Mouse (Mus musculus) neural tube, embryonic 15.5 days (tissue): ENCODE results near the gene Bcat1. TPM values are rescaled to one million over a fixed set of nuclear protein-coding genes. Genes with fewer than 3 reads are reported as not detected.
A peak's percentile ranks its signal among the peaks of the same experiment; 100 is the strongest.

ENCODE experiments used
- ATAC-seq: fragments of 200-750 bp; cut with Nextera tagmentation; 2 replicates; pipeline ENCODE4 v1.8.0; 2017; ENCODE audit warnings: mild to moderate bottlenecking, moderate TSS enrichment, moderate library complexity; ENCODE audit not compliant: low FRiP score
- H3K27ac ChIP-seq: fragments of 300-500 bp; sonication (generic); replicated peaks from 2 replicates; pipeline ENCODE4 v1.5.1; 2015; ENCODE audit warnings: mild to moderate bottlenecking, inconsistent platforms
- H3K27me3 ChIP-seq: fragments of 300-500 bp; sonication (generic); replicated peaks from 2 replicates; pipeline ENCODE4 v1.6.1; 2015; ENCODE audit warnings: inconsistent platforms
- H3K36me3 ChIP-seq: fragments of 300-500 bp; sonication (generic); 2 replicates; pipeline ENCODE4 v1.6.1; 2015; ENCODE audit warnings: inconsistent platforms
- H3K4me1 ChIP-seq: fragments of 300-500 bp; sonication (generic); 2 replicates; pipeline ENCODE4 v1.6.1; 2015; ENCODE audit warnings: inconsistent platforms
- H3K4me2 ChIP-seq: fragments of 300-500 bp; sonication (generic); 2 replicates; pipeline ENCODE4 v1.6.1; 2015; ENCODE audit warnings: inconsistent platforms, mild to moderate bottlenecking, moderate library complexity
- H3K4me3 ChIP-seq: fragments of 300-500 bp; sonication (generic); replicated peaks from 2 replicates; pipeline ENCODE4 v1.5.1; 2015; ENCODE audit warnings: mild to moderate bottlenecking, inconsistent platforms
- H3K9ac ChIP-seq: fragments of 300-500 bp; sonication (generic); replicated peaks from 2 replicates; pipeline ENCODE4 v1.6.1; 2015; ENCODE audit warnings: mild to moderate bottlenecking, inconsistent platforms
- H3K9me3 ChIP-seq: fragments of 300-500 bp; sonication (generic); replicated peaks from 2 replicates; pipeline ENCODE4 v1.6.1; 2016; ENCODE audit warnings: inconsistent platforms
- WGBS: fragments of 180-500 bp; shearing (Covaris S2); methylation state at CpG from one replicate; pipeline ENCODE4 v1.1.7; 2015; ENCODE audit warnings: mixed read lengths; 5-methylcytosine and 5-hydroxymethylcytosine counted together
- polyA plus RNA-seq: library from polyadenylated mRNA; unstranded; fragments of >200 nt; fragmentation: Nextera tagmentation; extraction: Ambion mirVana; gene quantifications from 2 replicates; pipeline ENCODE4 v1.2.1, GENCODE M21; 2015

Gene Bcat1
- polyA plus RNA-seq, 1 experiment from 2014 or later, result 116 TPM

- Histone ChIP-seq H3K4me2 (no peak overlapping the region), H3K9ac (no peak overlapping the region), H3K4me3 (no peak overlapping the region), H3K27me3 (no peaks in the 10 kb centered on the region), H3K27ac (no peak overlapping the region), H3K9me3 (no peaks in the 10 kb centered on the region), H3K36me3 (peaks cover 69% of the 10 kb centered on the region), H3K4me1 (no peaks in the 10 kb centered on the region)
- no peak for ATAC-seq
- 68% methylated on average over 4 of the region's 4 CpGs for WGBS
These were observed 55.4 kb downstream of the Bcat1 start for GRCm38 (mm10) chr6:145020553-145020952.

GRCm38 (mm10) chr6:145018295-145018694, 57.7 kb downstream of the Bcat1 start:
- no peak for ATAC-seq

GRCm38 (mm10) chr6:145017508-145017907, 58.5 kb downstream of the Bcat1 start:
- Histone ChIP-seq H3K4me3 (no peak overlapping the region), H3K27me3 (no peaks in the 10 kb centered on the region), H3K4me1 (no peaks in the 10 kb centered on the region), H3K4me2 (no peak overlapping the region), H3K36me3 (peaks cover 68% of the 10 kb centered on the region), H3K27ac (no peak overlapping the region), H3K9ac (no peak overlapping the region), H3K9me3 (no peaks in the 10 kb centered on the region)
- no peak for ATAC-seq
- 93% methylated on average over 4 of the region's 4 CpGs for WGBS

More at GRCm38 (mm10) chr6:145018295-145018694, 57.7 kb downstream of the Bcat1 start:
- H3K4me2 ChIP-seq, result no peak overlapping the region
- H3K9ac ChIP-seq, result no peak overlapping the region
- no peaks in the 10 kb centered on the region for H3K9me3 ChIP-seq
- H3K4me1 ChIP-seq, result no peaks in the 10 kb centered on the region
- H3K36me3 ChIP-seq, result peaks cover 72% of the 10 kb centered on the region
- WGBS, result 83% methylated on average over 5 of the region's 5 CpGs
- H3K27me3 ChIP-seq, result no peaks in the 10 kb centered on the region
- no peak overlapping the region for H3K27ac ChIP-seq
- H3K4me3 ChIP-seq, result no peak overlapping the region

- Histone ChIP-seq H3K4me1 (no peaks in the 10 kb centered on the region), H3K4me2 (no peak overlapping the region), H3K9me3 (no peaks in the 10 kb centered on the region), H3K36me3 (peaks cover 63% of the 10 kb centered on the region), H3K27me3 (no peaks in the 10 kb centered on the region), H3K4me3 (no peak overlapping the region), H3K9ac (no peak overlapping the region), H3K27ac (no peak overlapping the region)
- WGBS, result 96% methylated on average over 16 of the region's 16 CpGs
- no peak for ATAC-seq
These were observed 59.3 kb downstream of the Bcat1 start for GRCm38 (mm10) chr6:145016639-145017038.

DNA sequence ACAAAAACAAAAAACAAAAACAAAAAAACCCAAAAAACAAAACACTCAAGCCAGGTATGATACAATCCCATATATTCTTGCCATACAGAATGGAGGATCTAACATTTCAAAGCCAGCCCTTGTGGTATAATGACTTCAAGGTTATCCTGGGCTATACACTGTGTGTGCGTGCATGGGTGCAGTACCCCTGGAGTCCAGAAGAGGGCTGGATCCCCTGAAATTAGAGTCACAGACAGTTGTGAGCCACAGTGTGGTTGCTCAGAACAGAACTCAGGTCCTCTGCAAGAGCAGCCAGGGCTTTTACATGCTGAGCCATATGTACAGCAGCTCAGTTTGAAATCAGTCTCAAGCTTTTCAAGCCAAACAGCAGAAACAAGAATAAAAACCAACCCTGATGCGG, 61.0 kb downstream of the Bcat1 start:
- H3K27me3 ChIP-seq, result no peaks in the 10 kb centered on the region
- H3K36me3 ChIP-seq, result peaks cover 52% of the 10 kb centered on the region
- 96% methylated on average over 2 of the region's 2 CpGs for WGBS
- ATAC-seq, result no peak
- H3K9me3 ChIP-seq, result no peaks in the 10 kb centered on the region
- no peak overlapping the region for H3K4me3 ChIP-seq
- H3K4me1 ChIP-seq, result no peaks in the 10 kb centered on the region
- no peak overlapping the region for H3K27ac ChIP-seq
- H3K4me2 ChIP-seq, result no peak overlapping the region
- H3K9ac ChIP-seq, result no peak overlapping the region

DNA sequence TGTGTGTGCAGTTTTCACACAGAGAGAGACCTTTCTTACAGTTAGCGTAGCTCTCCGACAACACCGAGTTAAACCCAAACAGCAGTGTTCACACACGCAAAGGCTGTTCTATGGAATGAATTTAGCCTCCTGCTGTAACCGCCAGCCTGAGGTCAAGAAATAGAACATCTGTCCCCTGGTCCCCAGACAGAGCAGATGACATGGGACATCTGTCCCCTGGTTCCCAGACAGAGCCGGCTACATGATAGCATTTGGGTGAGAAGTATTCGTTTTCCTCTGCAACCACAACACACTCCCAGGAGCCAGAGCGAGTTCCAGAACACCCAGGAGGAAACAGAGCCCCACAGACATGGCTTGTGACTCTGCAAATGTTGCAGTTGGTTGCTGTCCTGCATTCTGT, 63.3 kb downstream of the Bcat1 start:
- H3K4me1 ChIP-seq, result no peaks in the 10 kb centered on the region
- H3K27me3 ChIP-seq, result no peaks in the 10 kb centered on the region
- no peaks in the 10 kb centered on the region for H3K9me3 ChIP-seq
- WGBS, result 62% methylated on average over 8 of the region's 8 CpGs
- H3K4me3 ChIP-seq, result no peak overlapping the region
- H3K4me2 ChIP-seq, result no peak overlapping the region
- no peak for ATAC-seq
- H3K27ac ChIP-seq, result no peak overlapping the region
- H3K9ac ChIP-seq, result no peak overlapping the region
- H3K36me3 ChIP-seq, result peaks cover 45% of the 10 kb centered on the region

- no peak for ATAC-seq
- H3K4me1 ChIP-seq, result no peaks in the 10 kb centered on the region
- H3K4me3 ChIP-seq, result no peak overlapping the region
- 84% methylated on average over 8 of the region's 8 CpGs for WGBS
- H3K4me2 ChIP-seq, result no peak overlapping the region
- no peaks in the 10 kb centered on the region for H3K27me3 ChIP-seq
- H3K27ac ChIP-seq, result no peak overlapping the region
- H3K36me3 ChIP-seq, result peaks cover 47% of the 10 kb centered on the region
- H3K9ac ChIP-seq, result no peak overlapping the region
- H3K9me3 ChIP-seq, result no peaks in the 10 kb centered on the region
These were observed 64.8 kb downstream of the Bcat1 start for GRCm38 (mm10) chr6:145011141-145011540.

- 0 out of 2 replicates have a peak, but pooled peaks have one; percentile 36 for ATAC-seq
- H3K9ac ChIP-seq, result no peak overlapping the region
- no peak overlapping the region for H3K27ac ChIP-seq
- no peaks in the 10 kb centered on the region for H3K4me1 ChIP-seq
- WGBS, result 77% methylated on average over 8 of the region's 8 CpGs
- H3K9me3 ChIP-seq, result no peaks in the 10 kb centered on the region
- no peak overlapping the region for H3K4me2 ChIP-seq
- H3K27me3 ChIP-seq, result no peaks in the 10 kb centered on the region
- H3K36me3 ChIP-seq, result peaks cover 38% of the 10 kb centered on the region
- no peak overlapping the region for H3K4me3 ChIP-seq
These were observed 65.8 kb downstream of the Bcat1 start for GRCm38 (mm10) chr6:145009859-145010818.

DNA sequence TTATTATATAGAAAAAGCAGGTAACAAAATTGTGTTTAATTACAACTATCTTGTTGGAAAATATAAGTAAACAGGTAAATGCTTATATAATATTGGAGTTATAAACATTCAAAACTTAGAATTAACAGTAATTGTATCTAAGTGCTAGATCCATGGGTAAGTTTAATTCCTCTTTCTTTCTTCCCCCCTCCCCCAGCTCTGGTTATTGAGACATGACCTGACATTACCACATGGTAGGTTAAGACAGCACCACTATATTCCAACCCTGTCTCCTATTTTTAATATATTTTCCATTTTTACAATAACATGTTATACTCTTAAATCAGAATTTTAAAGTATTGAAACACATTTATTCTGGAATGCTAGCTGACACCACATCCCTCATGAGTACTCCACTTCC, 72.5 kb downstream of the Bcat1 start:
- Histone ChIP-seq H3K27me3 (no peaks in the 10 kb centered on the region), H3K36me3 (peaks cover 43% of the 10 kb centered on the region), H3K9me3 (no peaks in the 10 kb centered on the region), H3K4me2 (no peak overlapping the region), H3K4me1 (no peaks in the 10 kb centered on the region), H3K9ac (no peak overlapping the region), H3K4me3 (no peak overlapping the region), H3K27ac (no peak overlapping the region)
- no peak for ATAC-seq

DNA sequence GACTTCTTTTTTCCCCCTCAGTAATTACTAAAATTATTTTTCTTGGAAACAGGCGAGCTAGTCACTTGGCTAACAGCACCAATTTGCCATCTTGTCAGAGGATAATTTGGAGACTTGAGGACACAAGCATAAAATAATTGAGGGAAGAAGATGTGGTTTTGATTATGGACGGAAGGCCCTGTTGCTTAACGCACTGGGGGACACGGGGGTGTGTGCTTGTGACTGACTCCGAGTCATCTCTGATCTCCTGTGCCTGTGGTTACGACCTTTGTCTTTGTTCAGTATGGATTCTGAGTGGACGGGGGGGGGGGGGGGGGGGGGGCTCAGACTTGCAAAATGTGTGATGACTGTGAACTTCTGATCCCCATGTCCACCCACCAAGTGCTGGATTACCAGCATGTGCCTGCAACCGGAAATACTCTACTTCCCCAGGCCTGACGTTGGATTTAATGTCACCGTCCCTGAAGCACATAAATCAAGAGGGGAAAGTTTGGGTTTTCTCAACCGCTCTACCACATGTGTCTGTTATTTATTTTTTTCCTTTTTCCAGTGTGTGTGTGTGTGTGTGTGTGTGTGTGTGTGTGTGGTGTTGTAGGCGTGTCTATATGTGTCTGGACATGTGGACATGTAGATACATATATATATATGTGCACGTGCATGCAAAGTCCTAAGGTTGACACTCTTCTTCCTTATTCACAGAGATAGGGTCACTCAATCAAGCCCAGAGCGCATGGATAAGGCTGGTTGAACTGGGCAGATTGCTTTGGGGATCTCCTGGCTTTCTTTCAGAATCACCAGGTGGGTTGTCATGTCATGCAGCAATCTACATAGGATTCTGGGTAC, 73.7 kb downstream of the Bcat1 start:
- H3K4me3 ChIP-seq, result no peak overlapping the region
- no peaks in the 10 kb centered on the region for H3K9me3 ChIP-seq
- no peak overlapping the region for H3K4me2 ChIP-seq
- ATAC-seq, result no peak
- no peaks in the 10 kb centered on the region for H3K4me1 ChIP-seq
- H3K27ac ChIP-seq, result no peak overlapping the region
- 73% methylated on average over 13 of the region's 14 CpGs for WGBS
- H3K36me3 ChIP-seq, result peaks cover 36% of the 10 kb centered on the region
- H3K27me3 ChIP-seq, result no peaks in the 10 kb centered on the region
- H3K9ac ChIP-seq, result no peak overlapping the region

DNA sequence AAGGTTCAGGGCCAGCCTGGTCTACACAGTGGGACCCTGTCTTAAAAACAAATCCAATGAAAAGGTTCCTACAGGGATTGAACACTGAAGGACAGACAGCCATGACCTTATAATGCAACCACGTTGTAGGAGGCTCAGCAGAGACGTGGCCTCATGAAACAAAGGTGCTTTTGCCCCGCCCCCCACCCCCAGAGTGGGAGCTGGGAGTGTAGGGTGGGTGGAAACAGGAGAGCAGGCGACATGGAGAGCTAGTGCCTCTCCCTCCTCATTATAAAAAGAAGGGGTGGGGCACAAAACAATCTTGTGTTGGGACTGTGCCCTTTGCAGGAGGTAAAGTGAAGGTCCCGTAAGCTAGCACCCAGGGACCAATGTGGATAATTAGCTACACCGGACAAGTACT, 74.5 kb downstream of the Bcat1 start:
- no peaks in the 10 kb centered on the region for H3K4me1 ChIP-seq
- H3K27ac ChIP-seq, result no peak overlapping the region
- H3K9me3 ChIP-seq, result no peaks in the 10 kb centered on the region
- H3K27me3 ChIP-seq, result no peaks in the 10 kb centered on the region
- ATAC-seq, result no peak
- H3K36me3 ChIP-seq, result peaks cover 28% of the 10 kb centered on the region
- WGBS, result 65% methylated on average over 6 of the region's 6 CpGs
- no peak overlapping the region for H3K9ac ChIP-seq
- H3K4me3 ChIP-seq, result no peak overlapping the region
- no peak overlapping the region for H3K4me2 ChIP-seq

DNA sequence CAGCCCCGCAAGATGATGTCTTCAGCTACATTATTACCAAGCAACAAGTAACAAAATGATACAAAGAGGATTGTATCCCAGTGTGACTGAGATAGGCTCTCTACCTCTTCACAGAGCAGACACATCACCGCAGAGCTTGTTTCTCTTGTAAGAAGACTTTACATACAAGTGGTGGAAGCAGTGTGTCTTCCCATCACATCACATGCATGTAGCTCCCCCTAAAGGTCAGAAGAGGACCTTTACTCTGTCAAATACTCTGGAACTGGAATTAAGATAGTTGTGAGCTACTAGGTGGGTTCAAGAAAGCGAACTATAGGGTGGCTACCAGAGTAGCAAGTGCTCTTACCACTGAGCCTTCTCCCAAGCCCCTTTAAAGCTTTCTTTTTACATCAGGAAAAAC, 78.8 kb downstream of the Bcat1 start:
- Histone ChIP-seq H3K27me3 (no peaks in the 10 kb centered on the region), H3K27ac (no peak overlapping the region), H3K9ac (no peak overlapping the region), H3K36me3 (peaks cover 29% of the 10 kb centered on the region), H3K4me2 (no peak overlapping the region), H3K9me3 (no peaks in the 10 kb centered on the region), H3K4me3 (no peak overlapping the region), H3K4me1 (no peaks in the 10 kb centered on the region)
- ATAC-seq, result no peak
- 89% methylated on average over 3 of the region's 3 CpGs for WGBS
